Mouse (Mus musculus) subcutaneous adipose tissue, adult 2 months (tissue): ENCODE data around the gene Hint1. TPM values are rescaled to one million over a fixed set of nuclear protein-coding genes. Genes with fewer than 3 reads are reported as not detected.

Source experiments
- polyA plus RNA-seq: library from polyadenylated mRNA; depleted of rRNA; stranded (reverse); fragments of >200 nt; gene quantifications from 2 replicates; pipeline ENCODE4 v1.2.3, GENCODE M21; 2012; ENCODE audit warnings: low replicate concordance; rRNA removed

Gene Hint1
- 263 and 469 TPM in 2 replicates for polyA plus RNA-seq

DNA sequence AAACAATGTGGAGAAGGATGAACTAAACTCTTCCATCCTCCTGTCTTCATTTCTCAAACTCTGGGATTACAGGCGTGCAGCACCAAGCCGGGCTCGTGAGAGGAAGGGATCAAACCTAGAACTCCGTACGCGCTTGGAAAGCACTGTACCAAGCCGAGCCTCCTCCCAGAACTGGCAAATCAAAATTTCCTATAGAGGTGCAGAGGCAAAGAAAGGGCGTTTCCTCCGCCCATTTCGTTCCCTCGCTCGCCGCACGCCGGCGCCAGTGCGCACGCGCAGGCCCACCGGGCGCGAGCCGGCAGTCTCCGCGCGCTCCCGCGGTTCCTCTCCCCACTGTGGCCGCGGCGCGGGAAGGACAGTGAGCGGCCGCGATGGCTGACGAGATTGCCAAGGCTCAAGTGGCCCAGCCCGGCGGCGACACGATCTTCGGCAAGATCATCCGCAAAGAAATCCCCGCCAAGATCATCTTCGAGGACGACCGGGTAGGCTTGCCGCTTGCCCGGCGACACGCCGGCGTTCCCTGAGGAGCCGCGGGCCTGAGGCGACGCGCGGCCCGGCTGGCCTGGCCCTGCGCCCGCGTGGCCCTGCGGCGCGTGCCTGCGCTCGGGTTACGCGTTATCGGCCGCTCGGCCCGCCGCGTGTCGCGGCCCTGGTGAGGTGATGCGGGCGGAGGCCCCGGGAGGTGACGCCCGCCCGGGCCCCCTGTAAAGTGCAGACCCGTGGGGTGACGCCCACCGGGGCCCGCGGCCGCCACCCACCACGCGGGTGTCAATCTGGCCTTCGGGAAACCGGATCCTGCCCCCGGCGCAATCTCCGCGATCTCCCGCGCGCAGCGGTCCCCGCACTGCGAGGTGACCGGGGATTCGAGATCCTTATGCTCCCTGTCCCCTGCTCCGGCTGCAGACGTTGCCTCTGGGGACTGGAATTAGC, at the start of gene Hint1:
Hint1 (plus strand) TSS at position 265 of the 930 bp plus-strand sequence.

DNA sequence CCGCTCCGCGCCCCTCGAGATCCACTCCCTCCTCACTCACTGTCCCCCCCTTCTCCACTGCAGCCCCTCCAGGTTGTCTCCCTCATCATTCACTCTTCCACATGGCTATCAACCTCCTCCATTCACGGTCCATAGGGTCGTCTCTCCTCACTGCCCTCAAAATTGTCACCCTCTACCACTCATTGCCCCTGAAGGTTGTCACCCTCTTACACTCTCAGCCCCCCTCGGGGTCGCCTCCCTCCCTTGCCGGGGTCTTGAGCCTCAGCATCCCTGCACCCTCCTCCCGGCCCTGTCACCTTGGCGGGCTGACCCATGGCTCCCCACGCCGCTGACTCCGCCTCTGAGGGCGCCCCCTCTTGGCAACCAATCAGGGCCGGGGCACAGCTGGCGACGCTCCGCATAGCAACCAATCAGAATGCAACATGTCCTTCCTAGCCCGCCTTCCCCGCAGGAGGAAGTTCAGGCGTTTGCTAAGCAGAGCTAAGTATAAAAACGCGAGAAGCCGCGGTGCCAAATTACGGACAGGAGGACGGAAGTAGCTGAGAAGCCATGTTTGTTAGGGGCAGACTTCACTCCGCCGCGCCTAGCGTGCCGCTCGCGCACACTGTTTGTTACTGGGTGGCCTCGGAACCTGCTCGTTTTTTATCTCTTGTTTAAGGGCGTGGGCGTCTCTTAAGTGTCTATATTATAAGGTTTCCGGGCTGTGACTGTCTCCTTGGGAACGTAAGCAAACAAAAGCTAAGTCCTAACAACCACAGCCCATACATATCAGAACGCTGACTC, 5.7 kb upstream of the Hint1 start, which contains the start of gene Lyrm7:
Lyrm7 (minus strand) TSS at position 661 of the 783 bp plus-strand sequence.

DNA sequence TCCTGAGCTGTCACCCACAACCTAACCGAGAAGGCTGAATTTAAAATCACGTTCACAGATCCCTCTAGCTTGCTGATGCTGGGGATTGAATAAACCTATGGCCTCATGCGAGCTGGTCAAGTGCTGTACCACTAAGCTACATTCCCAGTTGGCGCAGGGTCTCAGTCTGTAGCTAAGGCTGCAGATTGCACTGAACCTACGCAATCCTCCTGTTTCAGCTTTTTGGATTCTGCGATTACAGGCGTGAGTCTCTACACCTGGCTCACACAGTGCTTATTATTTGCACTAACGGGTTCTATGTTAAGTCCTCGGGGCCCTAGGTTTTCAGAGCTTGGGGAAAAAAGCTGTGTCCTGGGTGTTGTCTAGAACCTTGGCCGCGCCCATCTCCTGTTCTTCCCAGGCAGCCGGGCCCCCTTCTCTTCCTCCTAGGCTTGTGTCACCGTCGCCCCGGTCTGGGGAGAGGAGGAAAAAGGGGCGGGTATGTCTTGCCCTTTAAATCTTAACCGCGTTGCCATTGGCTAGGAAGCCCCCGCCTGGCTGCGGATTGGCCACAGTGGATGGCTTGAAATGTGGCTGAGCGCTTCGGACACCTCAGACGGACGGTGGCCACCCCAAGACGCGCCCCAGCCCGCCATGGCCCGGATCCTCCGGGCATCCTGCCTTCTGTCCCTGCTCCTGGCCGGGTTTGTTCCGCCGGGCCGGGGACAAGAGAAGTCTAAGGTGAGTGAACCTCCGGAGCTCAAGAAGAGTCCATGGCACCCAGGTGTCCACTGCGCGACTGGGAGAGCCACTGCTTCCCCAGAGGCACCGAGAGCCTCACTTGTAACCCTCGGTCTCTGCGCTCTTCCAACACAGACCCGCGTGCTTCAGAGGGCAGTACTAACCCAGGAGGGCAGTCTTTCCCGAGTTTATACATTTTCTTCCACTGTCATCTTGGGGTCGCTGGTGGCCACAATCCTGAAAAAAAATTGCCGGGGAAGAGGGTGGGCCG, 36.4 kb downstream of the Hint1 start, which contains the start of gene Gpx3:
Gpx3 (plus strand) TSS at position 121 of the 991 bp plus-strand sequence.

Other genes with a start within 250 kb of the Hint1 start
- 36.7 and 43.0 TPM in 2 replicates for gene Cdc42se2, start 78.7 kb upstream of the Hint1 start, polyA plus RNA-seq
- gene Lyrm7, start 5.5 kb upstream of the Hint1 start, polyA plus RNA-seq, result 1.7 and 3.4 TPM in 2 replicates
- 160 and 332 TPM in 2 replicates for gene Gpx3, start 36.1 kb downstream of the Hint1 start, polyA plus RNA-seq
- gene Tnip1, start 96.5 kb downstream of the Hint1 start, polyA plus RNA-seq, result 36.3 and 38.0 TPM in 2 replicates
- gene Anxa6, start 167.1 kb downstream of the Hint1 start, polyA plus RNA-seq, result 378 and 412 TPM in 2 replicates
- gene Ccdc69, start 211.7 kb downstream of the Hint1 start, polyA plus RNA-seq, result 13.3 and 14.6 TPM in 2 replicates
- gene Gm2a, start 231.7 kb downstream of the Hint1 start, polyA plus RNA-seq, result 108 and 171 TPM in 2 replicates